Mouse (Mus musculus): Measurements from ENCODE around the gene Sprr4. TPM values are rescaled to one million over a fixed set of nuclear protein-coding genes. Genes with fewer than 3 reads are reported as not detected.

Sprr4 gene
- polyA plus RNA-seq, 1 experiment: not detected

GRCm38 (mm10) chr3:92455151-92455550 lies 45.1 kb downstream of the Sprr4 start:
- no peak overlapping the region for H3K4me3 ChIP-seq (ENCODE audit: extremely low read depth, insufficient read depth, insufficient read length)
- DNase-seq (ENCODE audit: low read depth in 1 of 2, low spot score in 2 of 2): no peak
- no peaks in the 10 kb centered on the region for H3K27me3 ChIP-seq (ENCODE audit: control insufficient read depth, insufficient read depth, low read length)
- TF ChIP-seq POLR2A (IDR thresholded peaks at IDR 0.05; ENCODE audit: low read depth, low read length): no peak
- no peak for TF ChIP-seq CTCF (IDR thresholded peaks at IDR 0.05; ENCODE audit: extremely low read depth, insufficient read depth, insufficient read length, insufficient replicate concordance)
- 87% methylated on average over 5 of the region's 5 CpGs for WGBS
- no peaks in the 10 kb centered on the region for H3K36me3 ChIP-seq (ENCODE audit: control insufficient read depth, insufficient read depth, low read length)
- H3K27ac ChIP-seq (ENCODE audit: insufficient read depth, low read length): no peak overlapping the region
- no peaks in the 10 kb centered on the region for H3K4me1 ChIP-seq (ENCODE audit: control insufficient read depth, insufficient read depth, insufficient read length)

Other genes starting within 250 kb of the Sprr4 start
- not detected in 2 replicates for gene Sprr2a3, start 215.1 kb downstream of the Sprr4 start, polyA plus RNA-seq (2012; rRNA removed)
- gene Sprr2b, start 183.9 kb downstream of the Sprr4 start, polyA plus RNA-seq (2012; rRNA removed): not detected in 2 replicates
- not detected in 2 replicates for gene Sprr2d, start 161.4 kb downstream of the Sprr4 start, polyA plus RNA-seq (2012; rRNA removed)
- gene Sprr2e, start 148.3 kb downstream of the Sprr4 start, polyA plus RNA-seq (2012; rRNA removed): not detected in 2 replicates
- gene Sprr2f, start 135.3 kb downstream of the Sprr4 start, polyA plus RNA-seq (2012; rRNA removed): not detected in 2 replicates
- gene Sprr2h, start 114.8 kb downstream of the Sprr4 start, polyA plus RNA-seq (2012; rRNA removed): not detected in 2 replicates
- not detected in 2 replicates for gene Sprr2i, start 92.5 kb downstream of the Sprr4 start, polyA plus RNA-seq (2012; rRNA removed)
- not detected in 2 replicates for gene Sprr2j-ps, start 82.4 kb downstream of the Sprr4 start, polyA plus RNA-seq (2012; rRNA removed)
- gene Gm9774, start 71.1 kb downstream of the Sprr4 start, polyA plus RNA-seq (2012; rRNA removed): 3.5 and 6.0 TPM in 2 replicates
- not detected in 2 replicates for gene Sprr2k, start 67.9 kb downstream of the Sprr4 start, polyA plus RNA-seq (2012; rRNA removed)
- not detected in 2 replicates for gene Sprr1b, start 61.7 kb downstream of the Sprr4 start, polyA plus RNA-seq (2012; rRNA removed)
- gene Sprr3, start 41.8 kb downstream of the Sprr4 start, polyA plus RNA-seq (2012; rRNA removed): not detected in 2 replicates
- 0.15 TPM in 1 of 2 replicates, not detected in the other for gene Sprr1a, start 14.6 kb downstream of the Sprr4 start, polyA plus RNA-seq (2012; rRNA removed)
- not detected in 2 replicates for gene 2310046K23Rik, start 34.0 kb upstream of the Sprr4 start, polyA plus RNA-seq (2012; rRNA removed)
- not detected in 2 replicates for gene Ivl, start 73.2 kb upstream of the Sprr4 start, polyA plus RNA-seq (2012; rRNA removed)
- gene Smcp, start 88.5 kb upstream of the Sprr4 start, polyA plus RNA-seq (2012; rRNA removed): not detected in 2 replicates
- gene 2210017I01Rik, start 107.0 kb upstream of the Sprr4 start, polyA plus RNA-seq (2012; rRNA removed): not detected in 2 replicates
- gene Lce6a, start 121.2 kb upstream of the Sprr4 start, polyA plus RNA-seq (2012; rRNA removed): not detected in 2 replicates
- gene Lce1a1, start 147.8 kb upstream of the Sprr4 start, polyA plus RNA-seq (2012; rRNA removed): not detected in 2 replicates
- not detected in 2 replicates for gene Lce1b, start 156.4 kb upstream of the Sprr4 start, polyA plus RNA-seq (2012; rRNA removed)
- gene Lce1a2, start 169.8 kb upstream of the Sprr4 start, polyA plus RNA-seq (2012; rRNA removed): not detected in 2 replicates
- gene Lce1c, start 178.8 kb upstream of the Sprr4 start, polyA plus RNA-seq (2012; rRNA removed): not detected in 2 replicates
- gene Lce1d, start 186.7 kb upstream of the Sprr4 start, polyA plus RNA-seq (2012; rRNA removed): not detected in 2 replicates
- not detected in 2 replicates for gene Lce1e, start 208.6 kb upstream of the Sprr4 start, polyA plus RNA-seq (2012; rRNA removed)
- gene Lce1f, start 219.9 kb upstream of the Sprr4 start, polyA plus RNA-seq (2012; rRNA removed): not detected in 2 replicates
- not detected in 2 replicates for gene Gm38119, start 238.6 kb upstream of the Sprr4 start, polyA plus RNA-seq (2012; rRNA removed)

All from spleen, adult 2 months (tissue).